Mouse (Mus musculus) megakaryocyte, embryonic 14.5 days (primary cell): Measurements from ENCODE around the gene Ntn1.

ENCODE experiments used
- FLI1 ChIP-seq: IDR thresholded peaks from 2 replicates; pipeline ENCODE4 v1.6.1; 2012; ENCODE audit warnings: low read length, inconsistent platforms, mixed read lengths
- GATA1 ChIP-seq: IDR thresholded peaks from 3 replicates; pipeline ENCODE4 v1.6.1; 2012; ENCODE audit warnings: mixed read lengths, low read length, inconsistent platforms, borderline replicate concordance

- TF ChIP-seq GATA1 (no peak), FLI1 (no peak)
Measured at GRCm38 (mm10) chr11:68346099-68346498, 54.5 kb downstream of the Ntn1 start.
